Mouse (Mus musculus) ZHBTc4 (cell line): ENCODE data around the gene Cdx2.

Experiments
- DNase-seq: peaks from one replicate; pipeline ENCODE4 v3.0.0-alpha.2; 2011; ENCODE audit warnings: low read depth, low spot score

Cdx2 gene

DNA sequence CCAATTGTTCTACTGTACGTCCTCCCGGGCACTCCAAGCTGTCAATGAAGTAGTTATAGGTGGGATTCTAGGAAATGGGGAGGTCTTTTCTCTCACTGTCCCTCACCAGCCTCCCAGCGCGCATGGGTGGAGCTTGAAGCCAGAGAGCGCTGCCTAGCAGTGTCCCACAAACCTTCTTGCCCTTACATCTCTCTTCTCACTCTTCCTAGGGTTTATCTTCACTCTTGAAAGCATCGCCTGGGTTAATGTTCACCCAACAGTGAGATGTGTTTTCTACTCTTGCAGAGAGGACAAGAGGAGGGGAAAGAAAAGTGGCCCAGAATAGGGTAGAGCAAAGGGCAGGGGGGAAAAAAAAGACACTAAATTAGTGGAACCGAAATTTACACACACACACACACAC lies 10.3 kb upstream of the Cdx2 start:
- no peak for DNase-seq

DNA sequence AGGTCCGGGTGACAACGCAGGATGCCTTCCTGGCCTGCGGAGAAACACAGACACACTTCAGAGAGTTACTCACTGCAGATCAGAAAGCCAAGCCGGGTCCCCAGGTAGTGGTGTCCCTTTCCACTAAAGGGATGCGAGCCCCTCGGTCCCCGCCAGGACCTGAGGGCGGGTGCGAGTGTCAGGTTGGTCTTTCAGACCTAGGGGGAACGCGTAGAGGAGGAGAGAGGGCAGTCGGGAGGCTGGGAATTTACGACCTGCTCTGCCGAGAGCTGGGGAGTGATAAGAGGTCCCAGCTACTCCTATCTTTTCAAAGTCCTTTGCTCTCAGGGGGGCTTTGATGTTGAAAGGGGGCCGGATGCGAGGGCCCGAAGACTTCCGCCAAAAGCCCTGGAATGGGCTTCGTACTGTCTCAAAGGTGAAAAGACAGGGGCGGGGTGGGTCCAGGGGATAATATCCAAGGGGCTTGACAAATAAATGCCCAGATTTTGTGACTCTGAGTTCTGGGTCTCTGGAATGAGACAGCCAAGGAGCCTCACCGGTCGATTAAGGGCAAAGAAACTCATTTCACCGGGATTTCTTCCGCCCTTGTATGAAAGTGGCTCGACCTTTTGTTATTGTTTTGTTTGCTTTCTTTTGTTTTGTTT lies 8.5 kb upstream of the Cdx2 start:
- no peak for DNase-seq

DNA sequence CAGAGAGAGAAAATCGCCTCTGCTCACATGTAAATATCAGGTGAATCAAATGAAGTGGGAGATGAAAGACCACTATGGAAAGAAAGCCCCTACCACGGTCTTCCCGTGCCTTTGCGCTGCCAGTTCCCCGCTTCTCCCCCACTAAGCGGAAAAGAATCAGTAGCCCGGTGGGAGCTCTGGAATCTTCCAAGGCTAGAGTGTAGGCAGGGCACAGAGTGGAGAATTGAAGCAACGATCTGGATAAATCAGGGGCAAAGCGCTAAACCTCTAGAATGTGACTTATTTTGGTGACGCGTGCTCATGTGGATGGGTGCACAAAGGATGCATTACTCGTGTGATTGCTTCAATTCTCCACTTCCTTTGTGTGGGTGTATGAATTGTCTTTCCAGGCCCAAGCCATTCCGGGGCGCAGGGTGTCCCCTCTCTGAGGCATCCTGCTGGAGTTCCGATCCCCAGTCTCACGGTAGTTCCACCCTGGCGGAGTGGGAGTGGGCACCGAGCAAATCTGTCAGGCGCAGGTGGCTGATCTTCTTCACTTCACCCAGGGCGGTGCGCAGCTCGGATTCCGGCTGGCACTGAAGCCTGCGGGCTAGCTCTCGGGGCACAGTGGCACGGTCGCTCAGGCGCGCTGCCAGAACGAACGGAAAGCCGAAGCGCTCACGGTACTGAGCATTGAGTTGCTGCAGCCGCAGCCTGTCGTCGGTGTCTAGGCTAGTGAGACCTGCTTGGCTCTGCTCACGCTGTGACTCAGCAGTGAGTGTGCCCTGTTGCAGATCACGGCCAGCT lies 7.8 kb upstream of the Cdx2 start:
- DNase-seq, result peak; percentile 58

DNA sequence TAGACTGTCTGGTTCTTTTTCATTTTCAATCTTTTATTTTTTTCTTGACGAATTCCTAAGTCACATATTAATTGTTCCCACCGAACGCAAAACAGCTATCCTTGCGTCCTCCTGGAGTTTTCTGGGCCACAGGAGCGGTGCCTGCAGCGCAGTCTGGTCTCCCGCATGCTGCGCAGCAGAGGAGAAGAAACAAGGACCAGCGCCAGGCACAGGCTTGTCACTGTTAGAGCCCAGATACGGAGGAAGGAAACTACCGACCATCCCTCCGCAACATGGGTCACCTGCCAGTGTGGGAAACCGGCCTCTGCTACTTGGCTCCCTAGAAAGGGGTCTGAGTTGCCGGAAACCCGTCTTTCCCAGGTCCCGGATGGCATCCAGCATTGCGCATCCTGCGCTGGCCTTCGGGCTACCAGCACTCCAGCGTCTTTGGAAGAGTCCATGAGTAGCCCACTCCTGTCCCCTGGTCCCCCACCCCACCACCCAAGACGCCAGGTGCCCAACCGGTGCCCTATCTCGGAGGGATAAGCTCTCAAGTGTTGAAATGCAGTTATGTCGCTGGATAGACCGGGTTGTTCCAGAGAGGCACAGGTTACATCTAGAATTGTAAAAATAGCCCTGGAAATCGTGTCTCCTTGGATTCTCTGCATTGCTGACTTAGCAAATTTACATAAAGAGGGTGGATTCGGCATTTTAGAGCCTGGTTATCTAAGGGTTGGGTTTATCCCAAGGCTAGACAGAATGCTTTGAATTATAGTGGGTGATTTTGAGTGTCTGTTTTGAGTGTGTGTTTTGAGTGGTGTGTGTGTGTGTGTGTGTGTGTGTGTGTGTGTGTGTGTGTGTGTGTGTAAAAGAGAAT lies 6.0 kb upstream of the Cdx2 start:
- no peak for DNase-seq

DNA sequence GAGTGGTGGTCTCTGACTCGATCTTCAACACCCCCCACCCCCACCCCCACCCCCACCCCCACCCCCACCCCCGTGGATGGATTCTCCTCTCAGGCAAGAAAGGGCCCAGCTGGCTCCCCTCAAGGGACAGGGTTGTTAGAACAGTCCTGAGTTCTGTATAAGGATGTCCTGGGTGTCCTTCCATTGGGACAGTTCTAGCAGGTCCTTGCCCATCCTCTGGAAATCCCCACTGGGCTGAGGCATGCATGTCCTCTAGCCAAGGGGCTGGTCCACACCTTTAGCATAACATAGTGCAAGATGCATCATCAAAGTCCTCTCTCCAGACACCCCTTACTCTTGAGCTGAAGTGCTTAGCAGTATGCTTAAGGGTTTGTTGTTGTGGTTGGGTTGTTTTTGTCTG lies 2.7 kb upstream of the Cdx2 start:
- DNase-seq, result no peak

DNA sequence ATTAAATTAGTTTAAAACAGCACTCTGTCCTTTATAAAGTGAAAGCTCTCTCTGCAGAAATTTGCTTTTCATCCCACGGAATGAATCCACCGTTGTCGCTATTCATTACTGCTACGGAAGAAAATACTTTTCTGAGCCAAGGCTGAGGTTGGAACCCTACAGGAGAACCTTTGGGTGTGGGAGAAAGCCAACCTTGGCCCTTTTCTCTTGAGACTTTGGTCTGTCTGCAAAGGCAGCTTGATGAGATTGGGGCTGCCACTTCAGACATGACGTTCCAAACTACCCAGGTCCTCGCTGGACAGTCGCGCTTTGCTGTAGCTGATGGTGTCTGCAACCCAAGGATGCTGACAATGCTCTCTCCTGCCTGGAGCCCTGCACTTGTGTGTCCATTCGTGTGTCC lies 1.4 kb upstream of the Cdx2 start:
- DNase-seq, result no peak

DNA sequence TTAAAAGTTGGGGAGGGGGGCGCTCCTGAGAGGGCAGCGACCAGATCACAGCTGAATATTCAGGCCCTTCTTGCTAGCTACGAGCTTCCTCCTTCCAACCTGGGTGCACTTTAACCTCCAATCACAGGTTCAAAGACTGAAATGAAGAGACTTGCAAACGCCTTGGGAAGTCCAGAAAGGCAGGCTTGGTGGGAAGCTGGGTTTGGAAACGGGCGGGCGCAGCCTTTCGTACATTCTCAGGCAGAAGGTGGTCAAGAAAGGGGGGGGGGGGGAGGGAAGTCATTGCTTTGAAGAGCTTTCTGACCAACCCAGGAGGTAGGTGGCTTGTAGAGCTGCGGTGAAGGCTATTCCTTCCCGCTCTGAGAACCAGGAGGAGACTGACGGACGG lies 322 bp upstream of the Cdx2 start:
- DNase-seq, result peak; percentile 62

DNA sequence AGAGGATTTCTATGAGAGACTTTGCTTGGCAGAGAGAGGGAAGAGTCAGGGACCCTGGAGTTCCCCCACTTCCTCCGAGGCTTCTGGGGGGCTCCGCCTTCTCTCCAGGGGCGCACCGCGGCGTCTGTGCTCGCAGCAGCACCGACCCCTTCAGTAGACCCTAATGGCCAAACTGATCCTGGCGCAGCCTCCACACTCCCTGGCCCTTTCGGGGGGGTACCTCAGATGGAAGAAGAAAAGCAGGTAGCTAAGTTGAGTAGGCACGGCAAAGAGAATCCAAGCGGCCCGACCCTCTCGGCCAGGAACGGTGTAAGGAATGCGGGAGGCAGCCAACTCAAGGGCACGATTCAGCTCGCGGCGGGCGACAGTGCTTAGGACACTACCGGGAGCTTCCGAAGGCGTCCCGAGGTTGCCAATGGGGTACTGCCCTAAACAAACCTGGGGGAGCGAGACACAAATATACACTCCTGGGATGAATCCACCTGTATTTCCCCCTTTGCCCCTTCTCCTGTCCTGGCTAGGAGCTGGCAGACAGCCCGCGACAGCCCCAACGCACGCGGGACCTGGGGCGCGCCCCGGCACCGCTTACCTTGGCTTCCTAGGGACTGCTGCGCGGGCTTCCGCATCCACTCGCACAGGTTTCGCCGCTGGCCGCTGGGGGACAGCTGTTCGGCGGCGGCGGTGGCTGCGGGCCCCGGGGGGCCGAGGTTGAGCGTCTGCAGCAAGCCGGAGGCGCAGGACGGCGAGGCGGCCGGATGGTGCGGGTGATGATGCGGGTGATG lies 1.0 kb downstream of the Cdx2 start:
- DNase-seq, result peak; percentile 61

DNA sequence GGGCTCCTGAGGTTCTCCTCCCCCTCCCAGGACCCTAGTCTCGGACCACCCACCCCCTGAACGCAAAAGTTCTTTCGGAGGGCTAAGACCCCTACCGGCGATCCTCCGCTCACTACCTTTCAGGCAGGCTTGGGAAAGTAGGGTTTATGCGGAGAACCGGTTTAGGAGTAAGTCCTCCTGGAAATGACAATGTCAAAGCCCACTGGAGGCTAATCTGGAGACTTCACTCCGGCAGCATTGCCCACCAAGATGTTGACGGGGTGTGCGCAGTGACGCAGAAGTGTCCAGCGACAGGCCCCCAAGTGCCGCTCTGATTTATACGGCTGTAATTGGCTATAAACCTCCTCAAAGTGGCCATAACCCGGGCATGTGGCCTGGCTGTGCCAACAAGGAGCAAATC lies 1.9 kb downstream of the Cdx2 start:
- DNase-seq, result no peak

DNA sequence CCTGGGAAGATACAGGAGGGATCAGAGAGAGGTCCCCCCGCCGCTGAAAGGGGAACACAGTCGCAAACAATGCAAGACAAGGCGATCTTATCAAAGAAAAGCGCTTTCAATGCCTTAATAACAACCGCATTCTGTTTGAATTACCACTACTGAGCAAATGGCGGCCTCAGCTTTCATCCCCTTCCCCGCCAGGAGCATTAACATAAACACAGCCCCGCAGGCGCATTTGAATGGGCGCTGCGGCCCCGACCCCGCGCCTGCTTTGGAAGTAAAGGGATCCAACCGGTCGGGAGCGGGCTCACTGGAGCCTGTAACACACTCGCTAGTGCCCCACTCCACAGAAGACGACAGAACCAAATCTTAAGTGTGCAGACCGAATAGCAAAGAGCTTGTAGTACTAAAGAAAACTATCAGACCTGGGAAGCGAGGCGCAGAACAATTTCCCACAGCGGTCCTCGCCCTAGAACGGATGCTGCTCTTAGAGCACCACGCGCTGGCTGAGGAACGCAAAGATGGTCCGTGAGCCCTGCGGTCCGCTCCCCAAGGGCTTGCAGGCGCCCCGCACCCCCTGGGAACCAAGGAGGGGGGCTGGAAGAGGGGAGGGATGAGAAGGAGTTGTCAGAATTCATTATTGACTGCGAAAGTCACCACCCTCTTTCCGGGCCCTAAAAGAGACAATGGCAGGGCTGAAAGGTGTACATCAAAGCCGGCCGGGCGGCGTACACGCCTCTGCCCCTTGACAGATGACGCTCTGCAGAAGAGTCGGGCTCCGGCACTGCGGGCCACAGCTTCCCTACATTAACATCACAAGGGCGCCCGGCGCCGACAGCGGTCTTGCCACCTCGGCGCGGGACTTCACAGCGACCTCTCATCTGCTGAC lies 2.6 kb downstream of the Cdx2 start:
- DNase-seq, result peak; percentile 93

DNA sequence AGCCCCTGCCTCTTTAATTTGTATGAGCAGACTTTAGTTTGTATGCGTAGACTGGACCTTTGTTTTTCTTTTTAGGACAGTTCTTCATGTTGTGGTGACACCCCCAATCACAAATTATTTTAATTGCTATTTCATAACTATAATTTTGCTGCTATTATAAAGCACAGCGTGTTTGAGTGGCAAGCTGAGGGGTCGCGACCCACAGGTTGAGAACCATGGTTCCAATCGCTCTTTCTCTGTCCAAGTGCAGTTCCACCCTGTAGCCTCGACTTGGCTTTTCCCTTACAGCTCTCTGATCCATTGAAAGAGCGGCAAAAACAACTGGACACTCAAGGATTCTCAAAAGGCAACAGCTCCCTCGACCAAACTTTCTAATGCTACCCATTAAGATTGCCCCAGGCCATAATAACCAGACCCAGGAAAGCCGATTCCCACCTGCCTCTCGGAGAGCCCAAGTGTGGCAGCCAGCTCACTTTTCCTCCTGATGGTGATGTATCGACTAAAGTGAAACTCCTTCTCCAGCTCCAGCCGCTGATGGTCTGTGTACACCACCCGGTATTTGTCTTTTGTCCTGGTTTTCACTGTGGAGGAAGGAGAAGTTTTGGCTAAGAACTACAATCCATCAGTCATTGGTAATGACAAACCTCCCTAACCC lies 4.2 kb downstream of the Cdx2 start:
- peak; percentile 40 for DNase-seq

DNA sequence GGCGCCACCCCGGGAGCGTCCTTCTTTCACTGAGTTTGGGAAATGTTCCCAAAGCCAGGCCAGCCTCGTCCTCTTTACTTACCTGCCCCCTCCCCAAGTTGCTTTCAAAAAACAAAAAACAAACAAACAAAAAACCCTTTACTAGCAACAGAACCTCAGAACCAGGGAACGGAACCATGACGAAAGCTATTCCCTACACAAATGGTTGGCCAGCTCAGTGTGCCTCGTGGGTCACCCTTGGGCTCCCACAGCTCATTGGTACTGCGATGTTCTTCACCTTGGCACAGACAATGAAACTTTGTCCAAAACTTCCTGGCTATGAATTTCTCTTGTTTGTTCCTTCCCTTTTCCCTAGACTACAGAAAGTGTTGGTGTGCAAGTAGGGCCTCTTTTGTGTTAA lies 4.9 kb downstream of the Cdx2 start:
- no peak for DNase-seq

DNA sequence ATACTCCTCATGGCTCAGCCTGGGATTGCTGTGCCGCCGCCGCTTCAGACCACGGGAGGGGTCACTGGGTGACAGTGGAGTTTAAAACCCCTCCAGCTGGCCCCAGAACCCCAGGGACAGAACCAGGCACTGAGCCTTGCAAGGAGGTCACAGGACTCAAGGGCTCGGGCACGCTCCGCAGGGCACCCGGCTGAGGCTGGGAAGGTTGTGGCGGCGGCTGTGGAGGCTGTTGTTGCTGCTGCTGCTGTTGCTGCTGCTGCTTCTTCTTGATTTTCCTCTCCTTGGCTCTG lies 5.3 kb downstream of the Cdx2 start:
- peak; percentile 41 for DNase-seq

DNA sequence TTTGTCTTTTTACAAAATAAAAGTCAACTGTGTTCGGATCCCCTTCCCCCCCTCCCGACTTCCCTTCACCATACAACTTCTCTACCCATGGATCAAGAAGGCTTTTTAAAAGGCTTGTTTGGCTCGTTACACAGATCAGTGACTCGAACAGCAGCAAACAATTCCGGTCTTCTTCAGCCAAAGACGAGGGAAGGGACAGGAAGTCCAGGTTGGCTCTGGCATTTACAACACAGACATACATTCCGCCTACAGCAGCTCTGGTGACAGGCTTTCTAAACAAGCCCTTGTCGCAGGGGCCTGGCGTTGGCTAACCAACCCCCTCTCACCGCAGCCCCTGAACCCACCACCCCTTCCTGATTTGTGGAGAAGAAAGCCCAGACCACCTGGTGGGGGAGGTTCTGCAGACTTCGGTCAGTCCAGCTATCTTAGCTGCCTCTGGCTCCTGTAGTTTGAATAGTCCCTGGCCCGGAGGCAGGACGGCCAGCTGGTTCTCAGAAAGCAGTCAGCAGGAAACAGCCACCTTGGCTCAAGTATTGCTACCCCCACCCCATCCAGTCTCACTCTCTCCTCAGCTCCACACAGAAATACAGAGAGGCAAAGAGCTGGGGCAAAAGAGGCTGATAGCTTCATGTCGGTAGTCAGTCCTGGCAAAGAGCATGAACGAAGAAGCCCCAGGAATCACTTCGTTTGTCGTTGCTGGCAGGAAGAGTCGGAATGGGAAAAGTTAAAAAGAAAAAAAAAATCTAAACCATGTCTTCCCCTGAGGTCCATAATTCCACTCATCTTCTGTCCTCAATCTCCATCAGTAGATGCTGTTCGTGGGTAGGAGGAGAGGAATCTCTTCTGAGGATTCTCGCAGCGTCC lies 5.9 kb downstream of the Cdx2 start:
- no peak for DNase-seq

DNA sequence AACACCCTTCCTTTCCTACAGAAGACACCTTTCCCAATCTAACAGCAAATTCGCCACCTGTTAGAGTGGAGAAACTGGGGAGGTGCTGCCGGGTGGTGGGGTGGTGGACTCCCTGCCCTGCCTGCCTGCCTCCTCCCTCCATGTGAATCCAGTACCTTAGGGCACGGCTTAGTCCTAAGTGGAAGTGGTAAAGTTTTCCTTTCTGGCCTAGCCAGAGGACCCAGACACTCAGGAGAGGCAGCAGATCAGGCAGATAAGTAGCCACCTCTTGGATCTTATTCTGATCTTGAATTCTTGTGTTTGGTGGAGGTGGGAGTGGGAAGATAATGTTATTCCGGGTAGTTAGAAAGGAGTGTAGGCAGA lies 7.1 kb downstream of the Cdx2 start:
- DNase-seq, result no peak

DNA sequence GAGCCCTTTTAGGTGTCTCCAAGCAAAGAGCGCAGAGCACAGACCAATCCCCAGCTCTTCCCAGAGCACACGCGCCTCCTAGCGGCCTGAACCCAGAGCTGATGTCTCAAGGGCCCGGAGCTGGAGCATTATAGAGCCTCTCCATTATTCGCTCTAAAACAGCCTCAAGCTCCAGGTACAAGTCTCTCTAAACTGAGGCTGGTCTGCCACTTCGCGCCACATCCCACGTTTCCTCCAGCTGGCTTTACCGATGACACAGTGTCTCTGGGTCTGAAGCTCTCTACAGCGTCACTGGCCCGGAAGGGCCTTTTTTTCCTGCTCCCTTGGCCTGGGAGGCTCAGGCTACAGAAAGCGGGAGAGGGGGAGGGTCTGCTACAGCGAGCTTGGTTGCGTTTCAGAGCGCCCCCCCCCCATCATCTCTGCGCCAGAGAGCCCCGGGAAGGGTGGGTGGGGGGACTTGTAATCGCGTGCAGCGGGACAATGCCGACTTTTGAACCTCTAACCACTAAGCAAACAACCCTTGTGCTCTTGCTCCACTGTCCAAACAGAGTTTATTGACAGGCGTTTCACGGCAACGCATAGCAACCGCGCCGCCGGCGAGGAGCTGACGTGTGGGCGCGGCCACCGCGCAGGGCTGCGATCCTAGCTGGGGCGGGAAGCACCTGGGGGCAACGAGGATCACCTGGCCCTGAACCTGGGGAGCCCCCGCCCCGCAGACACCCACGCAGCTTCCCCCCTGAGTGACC lies 7.6 kb downstream of the Cdx2 start:
- peak; percentile 93 for DNase-seq

DNA sequence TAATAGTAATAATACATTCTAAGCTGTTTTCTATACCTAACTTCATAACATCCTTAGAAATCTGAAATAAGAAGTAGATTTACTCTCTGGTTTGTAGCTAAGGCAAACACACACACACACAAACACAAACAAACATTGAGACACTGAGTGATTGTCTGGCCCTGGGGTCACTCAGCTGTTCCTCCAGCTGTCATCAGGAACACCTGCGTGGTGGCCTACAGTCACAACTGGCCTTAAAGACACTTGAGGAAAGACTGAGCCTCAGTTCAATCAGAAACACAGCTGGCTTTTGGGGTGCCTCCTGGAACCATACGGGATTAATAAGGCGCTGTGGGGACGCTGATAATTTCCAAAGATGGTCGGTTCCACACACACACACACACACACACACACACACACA lies 9.8 kb downstream of the Cdx2 start:
- no peak for DNase-seq

DNA sequence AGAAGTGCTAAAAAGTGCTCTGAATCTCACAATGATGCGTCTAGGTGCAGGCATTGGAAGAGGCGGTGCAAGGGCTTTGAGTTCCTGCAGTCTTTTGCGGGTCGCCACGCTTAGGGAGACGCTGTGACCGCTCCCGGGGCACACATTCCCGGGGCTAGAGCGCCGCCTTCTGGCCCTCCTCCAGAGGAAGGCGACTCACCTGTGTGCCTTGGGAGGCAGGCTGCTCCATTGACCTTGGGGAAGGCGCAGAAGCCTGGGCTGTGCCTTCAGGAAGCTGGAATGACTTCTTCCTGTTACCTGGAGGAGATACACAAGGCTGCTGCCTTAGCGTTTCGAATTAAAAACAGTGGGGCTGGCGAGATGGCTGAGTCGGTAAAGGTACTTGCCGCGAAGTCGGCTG lies 12.9 kb downstream of the Cdx2 start:
- DNase-seq, result peak; percentile 90
